Mouse (Mus musculus): ENCODE measurements around the gene Tnfrsf1b. TPM values are rescaled to one million over a fixed set of nuclear protein-coding genes. Genes with fewer than 3 reads are reported as not detected.

The Tnfrsf1b gene
- polyA plus RNA-seq, 1 experiment from 2014 or later = 9.4 TPM

- H3K4me2 ChIP-seq (ENCODE audit: low read depth, low read length) = no peak overlapping the region
- H3K27me3 ChIP-seq (ENCODE audit: insufficient read depth, low read length) = no peaks in the 10 kb centered on the region
- peaks cover 86% of the 10 kb centered on the region for H3K36me3 ChIP-seq (replicated peaks; ENCODE audit: insufficient read depth, low read length)
- no peak overlapping the region for H3K9ac ChIP-seq (replicated peaks)
- DNase-seq (no peak), ATAC-seq (no peak)
- WGBS (ENCODE audit: insufficient replicate concordance) = 91% methylated on average over 4 of the region's 4 CpGs
- no peaks in the 10 kb centered on the region for H3K4me1 ChIP-seq (ENCODE audit: insufficient read depth)
- TF ChIP-seq EP300 (IDR thresholded peaks at IDR 0.05; ENCODE audit: low read depth) = no peak
- no peak for TF ChIP-seq CTCF (IDR thresholded peaks at IDR 0.05; ENCODE audit: low read depth)
- no peak overlapping the region for H3K27ac ChIP-seq (ENCODE audit: low read depth)
- no peaks in the 10 kb centered on the region for H3K9me3 ChIP-seq (ENCODE audit: low read length)
- H3K4me3 ChIP-seq (ENCODE audit: low read depth, low read length) = no peak overlapping the region
These were observed 82.6 kb downstream of the Tnfrsf1b start for GRCm38 (mm10) chr4:145164111-145164510.

Other genes starting within 250 kb of the Tnfrsf1b start
- 6.6 and 7.0 TPM in 2 replicates for gene Vps13d, start 51.9 kb downstream of the Tnfrsf1b start, polyA plus RNA-seq (2015; fragmentation: Nextera tagmentation; extraction: Ambion mirVana)
- gene Tnfrsf8, start 68.3 kb upstream of the Tnfrsf1b start, polyA plus RNA-seq (2015; fragmentation: Nextera tagmentation; extraction: Ambion mirVana) = 0.07 and 0.09 TPM in 2 replicates